Mouse (Mus musculus) lung, embryonic 16.5 days (tissue): ENCODE results near the gene Hsdl2. TPM values are rescaled to one million over a fixed set of nuclear protein-coding genes. Genes with fewer than 3 reads are reported as not detected.
"Not testable (repeated sequence)": the region's sequence is repeated elsewhere in the genome, so short reads cannot be mapped to it uniquely, and the experiment has no call there.

ENCODE experiments used
- ATAC-seq: fragments of 200-750 bp; cut with Nextera tagmentation; 2 replicates; pipeline ENCODE4 v1.8.0; 2017; ENCODE audit warnings: low read depth, mild to moderate bottlenecking, moderate library complexity
- H3K27ac ChIP-seq: fragments of 300-500 bp; sonication (generic); 2 replicates; pipeline ENCODE4 v1.5.1; 2014; ENCODE audit warnings: mild to moderate bottlenecking, control low read depth, low read length
- H3K27me3 ChIP-seq: fragments of 300-500 bp; sonication (generic); 2 replicates; pipeline ENCODE4 v1.6.1; 2014; ENCODE audit warnings: low read depth, low read length, mixed read lengths; ENCODE audit not compliant: control insufficient read depth, insufficient read depth
- H3K36me3 ChIP-seq: fragments of 300-500 bp; sonication (generic); 2 replicates; pipeline ENCODE4 v1.6.1; 2014; ENCODE audit warnings: low read length; ENCODE audit not compliant: control insufficient read depth, insufficient read depth
- H3K4me1 ChIP-seq: fragments of 300-500 bp; sonication (generic); replicated peaks from 2 replicates; pipeline ENCODE4 v1.6.1; 2014; ENCODE audit warnings: low read length, mixed read lengths; ENCODE audit not compliant: control insufficient read depth, insufficient read depth
- H3K4me2 ChIP-seq: fragments of 300-500 bp; sonication (generic); 2 replicates; pipeline ENCODE4 v1.6.1; 2014; ENCODE audit warnings: low read depth, low read length, control low read depth
- H3K4me3 ChIP-seq: fragments of 300-500 bp; sonication (generic); 2 replicates; pipeline ENCODE4 v1.5.1; 2014; ENCODE audit warnings: mild to moderate bottlenecking, low read length, control low read depth
- H3K9ac ChIP-seq: fragments of 300-500 bp; sonication (generic); 2 replicates; pipeline ENCODE4 v1.6.1; 2014; ENCODE audit warnings: low read length, control low read depth
- H3K9me3 ChIP-seq: fragments of 300-500 bp; sonication (generic); 2 replicates; pipeline ENCODE4 v1.6.1; 2016; ENCODE audit warnings: low read length; ENCODE audit not compliant: control insufficient read depth
- WGBS: fragments of 180-500 bp; shearing (Covaris S2); extraction: QIAGEN DNeasy Blood & Tissue Kit; methylation state at CpG from one replicate; pipeline ENCODE4 v1.1.7; 2014; 5-methylcytosine and 5-hydroxymethylcytosine counted together
- polyA plus RNA-seq: library from polyadenylated mRNA; unstranded; fragments of >200 nt; fragmentation: Nextera tagmentation; extraction: Ambion mirVana; gene quantifications from 2 replicates; pipeline ENCODE4 v1.2.1, GENCODE M21; 2015

Hsdl2 gene
- polyA plus RNA-seq, 1 experiment from 2014 or later = 26.3 TPM

GRCm38 (mm10) chr4:59548011-59548559 is 33.3 kb upstream of the Hsdl2 start:
- Histone ChIP-seq H3K36me3 (no peaks in the 10 kb centered on the region), H3K27ac (peak overlapping the region; percentile 98), H3K4me1 (peaks cover 14% of the 10 kb centered on the region), H3K9me3 (no peaks in the 10 kb centered on the region), H3K4me3 (peak overlapping the region; percentile 94), H3K27me3 (no peaks in the 10 kb centered on the region), H3K9ac (peak overlapping the region; percentile 97), H3K4me2 (peak overlapping the region; percentile 75)
- no peak for ATAC-seq
- 2% methylated on average over 18 of the region's 18 CpGs for WGBS

- under 1% methylated on average over 72 of the region's 83 CpGs for WGBS
- Histone ChIP-seq H3K27ac (peak overlapping the region; percentile 98), H3K4me2 (peak overlapping the region; percentile 75), H3K4me1 (peaks cover 14% of the 10 kb centered on the region), H3K36me3 (no peaks in the 10 kb centered on the region), H3K9me3 (no peaks in the 10 kb centered on the region), H3K9ac (peak overlapping the region; percentile 97), H3K27me3 (no peaks in the 10 kb centered on the region), H3K4me3 (peak overlapping the region; percentile 94)
- ATAC-seq = peak; percentile 73
Observed at GRCm38 (mm10) chr4:59548560-59549174, 32.7 kb upstream of the Hsdl2 start.

- Histone ChIP-seq H3K27me3 (no peaks in the 10 kb centered on the region), H3K4me1 (peaks cover 14% of the 10 kb centered on the region), H3K4me3 (peak within 1 kb of the TSS; percentile 94), H3K4me2 (peak within 1 kb of the TSS; percentile 85), H3K9ac (peak within 1 kb of the TSS; percentile 97), H3K9me3 (no peaks in the 10 kb centered on the region), H3K27ac (peak within 1 kb of the TSS; percentile 98), H3K36me3 (no peaks in the 10 kb centered on the region)
- ATAC-seq = peak; percentile 95
- WGBS = under 1% methylated on average over 30 of the region's 83 CpGs
Observed at GRCm38 (mm10) chr4:59549175-59549976, 32.0 kb upstream of the Hsdl2 start, which contains the start of gene Ptbp3. TSS of gene Ptbp3 (minus strand) at chr4:59549364.

GRCm38 (mm10) chr4:59549977-59550560 is 31.3 kb upstream of the Hsdl2 start:
- no peaks in the 10 kb centered on the region for H3K36me3 ChIP-seq
- ATAC-seq = no peak
- peak overlapping the region; percentile 94 for H3K4me3 ChIP-seq
- H3K4me2 ChIP-seq = peak overlapping the region; percentile 85
- WGBS = 7% methylated on average over 11 of the region's 11 CpGs
- H3K27ac ChIP-seq = no peak overlapping the region
- H3K4me1 ChIP-seq = peaks cover 10% of the 10 kb centered on the region
- no peaks in the 10 kb centered on the region for H3K9me3 ChIP-seq
- H3K27me3 ChIP-seq = no peaks in the 10 kb centered on the region
- peak overlapping the region; percentile 88 for H3K9ac ChIP-seq

GRCm38 (mm10) chr4:59551901-59552300 is 29.5 kb upstream of the Hsdl2 start:
- WGBS = 83% methylated on average over 1 of the region's 1 CpGs
- no peak for ATAC-seq

GRCm38 (mm10) chr4:59552835-59553234 is 28.5 kb upstream of the Hsdl2 start:
- Histone ChIP-seq H3K4me3 (no peak overlapping the region), H3K27ac (no peak overlapping the region), H3K9ac (no peak overlapping the region), H3K4me2 (no peak overlapping the region), H3K36me3 (no peaks in the 10 kb centered on the region), H3K27me3 (no peaks in the 10 kb centered on the region), H3K4me1 (no peaks in the 10 kb centered on the region), H3K9me3 (no peaks in the 10 kb centered on the region)
- no peak for ATAC-seq
- WGBS = 61% methylated on average over 5 of the region's 5 CpGs

More at GRCm38 (mm10) chr4:59551901-59552300, 29.5 kb upstream of the Hsdl2 start:
- Histone ChIP-seq H3K4me1 (peaks cover 3% of the 10 kb centered on the region), H3K27me3 (no peaks in the 10 kb centered on the region), H3K4me3 (no peak overlapping the region), H3K9ac (no peak overlapping the region), H3K9me3 (no peaks in the 10 kb centered on the region), H3K4me2 (no peak overlapping the region), H3K36me3 (no peaks in the 10 kb centered on the region), H3K27ac (no peak overlapping the region)

- Histone ChIP-seq H3K4me2 (no peak overlapping the region), H3K9me3 (no peaks in the 10 kb centered on the region), H3K9ac (no peak overlapping the region), H3K27me3 (no peaks in the 10 kb centered on the region), H3K27ac (no peak overlapping the region), H3K4me3 (no peak overlapping the region), H3K36me3 (no peaks in the 10 kb centered on the region), H3K4me1 (no peaks in the 10 kb centered on the region)
- 53% methylated on average over 3 of the region's 3 CpGs for WGBS
- no peak for ATAC-seq
Observed at GRCm38 (mm10) chr4:59553576-59553975, 27.8 kb upstream of the Hsdl2 start.

GRCm38 (mm10) chr4:59555177-59555576 is 26.2 kb upstream of the Hsdl2 start:
- Histone ChIP-seq H3K9me3 (no peaks in the 10 kb centered on the region), H3K36me3 (no peaks in the 10 kb centered on the region), H3K4me1 (no peaks in the 10 kb centered on the region), H3K9ac (no peak overlapping the region), H3K4me2 (no peak overlapping the region), H3K27me3 (no peaks in the 10 kb centered on the region), H3K4me3 (no peak overlapping the region), H3K27ac (no peak overlapping the region)
- ATAC-seq = no peak

- ATAC-seq, H3K4me3 ChIP-seq, H3K27me3 ChIP-seq, H3K27ac ChIP-seq, H3K9me3 ChIP-seq, H3K4me2 ChIP-seq, H3K36me3 ChIP-seq, H3K9ac ChIP-seq, H3K4me1 ChIP-seq: not testable (repeated sequence)
- 96% methylated on average over 4 of the region's 4 CpGs for WGBS
Observed at GRCm38 (mm10) chr4:59557343-59557742, 24.0 kb upstream of the Hsdl2 start.
